Mouse (Mus musculus): ENCODE results near the gene Olfr645. TPM values are rescaled to one million over a fixed set of nuclear protein-coding genes. Genes with fewer than 3 reads are reported as not detected.

The Olfr645 gene
- not detected for total RNA-seq (2023)

GRCm38 (mm10) chr7:104085365-104085764 is at the start of gene Olfr645:
Gene Olfr645, minus strand, starts transcription at chr7:104085465.

GRCm38 (mm10) chr7:104129726-104130125 is 44.5 kb upstream of the Olfr645 start, which contains the start of gene Ubqln5:
Gene Ubqln5, minus strand, starts transcription at chr7:104129826.

DNA sequence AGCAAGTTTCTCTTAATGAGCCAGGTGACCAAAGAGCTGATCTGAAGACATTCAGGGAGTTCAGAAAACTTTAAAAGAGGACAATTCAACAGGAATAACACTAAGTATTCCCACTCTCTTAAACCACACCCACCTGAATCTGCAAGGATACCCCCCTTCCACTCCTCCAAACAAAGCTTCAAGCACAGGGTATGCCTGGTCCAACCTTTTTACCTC is 19.4 kb upstream of the Olfr645 start, which contains the start of gene Olfr646:
Gene Olfr646 (plus strand): TSS at position 117 of the 216 bp plus-strand sequence.

DNA sequence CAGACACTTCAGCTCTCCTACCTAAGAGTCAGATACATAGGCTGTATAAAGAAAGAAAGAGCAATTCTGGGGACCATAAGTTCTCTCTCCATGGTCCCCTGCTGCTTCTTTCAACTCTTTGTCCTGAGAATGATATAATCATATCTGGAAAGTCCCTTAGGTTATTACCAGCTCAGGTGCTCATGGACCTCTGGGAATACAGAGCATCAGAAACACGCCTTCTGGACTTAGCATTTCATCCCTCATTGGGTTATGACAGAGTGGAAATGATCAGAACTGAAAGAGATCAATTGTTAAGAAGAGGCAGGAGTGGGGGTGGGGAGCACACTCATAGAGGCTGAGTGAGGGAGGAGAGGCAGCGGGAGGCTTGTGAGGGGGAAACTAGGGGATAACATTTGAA is 13.5 kb downstream of the Olfr645 start, which contains the start of gene Olfr644:
Gene Olfr644 (minus strand): TSS at position 101 of the 400 bp plus-strand sequence.

GRCm38 (mm10) chr7:104061345-104061744 is 23.9 kb downstream of the Olfr645 start, which contains the start of gene 4930516K23Rik:
Gene 4930516K23Rik, minus strand, starts transcription at chr7:104061445.

DNA sequence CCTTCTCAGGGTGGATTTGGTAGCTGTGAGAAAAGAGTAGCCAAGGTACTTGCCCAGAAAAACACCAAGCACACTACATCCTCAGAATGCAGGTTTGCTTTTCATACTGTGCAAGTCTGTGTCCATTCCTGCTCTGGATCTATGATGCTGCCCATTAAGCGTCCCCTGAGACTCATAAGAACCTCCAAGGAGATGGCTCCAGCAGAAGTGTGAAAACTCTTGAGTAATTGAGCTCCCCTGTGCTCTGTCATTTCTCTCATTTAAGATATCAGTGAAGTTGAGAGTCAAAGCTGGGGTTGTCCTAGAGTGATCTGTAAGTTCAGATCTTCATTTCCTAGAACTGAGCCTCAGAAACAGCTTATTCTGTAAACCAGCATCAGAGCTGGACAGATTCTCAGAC is 32.7 kb downstream of the Olfr645 start, which contains the start of gene Olfr642:
Gene Olfr642 (minus strand): TSS at position 101 of the 400 bp plus-strand sequence.

GRCm38 (mm10) chr7:104035145-104035544 is 50.1 kb downstream of the Olfr645 start, which contains the start of gene Olfr641:
Gene Olfr641, plus strand, starts transcription at chr7:104035445.

Other genes with a start within 250 kb of the Olfr645 start
- gene Hbb-bh2, start 244.9 kb downstream of the Olfr645 start, total RNA-seq (2023) = not detected
- gene Hbb-bh1, start 242.3 kb downstream of the Olfr645 start, total RNA-seq (2023) = not detected
- not detected for gene Hbb-y, start 232.2 kb downstream of the Olfr645 start, total RNA-seq (2023)
- not detected for gene Olfr66, start 199.2 kb downstream of the Olfr645 start, total RNA-seq (2023)
- not detected for gene Olfr64, start 191.0 kb downstream of the Olfr645 start, total RNA-seq (2023)
- not detected for gene Olfr65, start 182.0 kb downstream of the Olfr645 start, total RNA-seq (2023)
- not detected for gene Olfr631, start 156.6 kb downstream of the Olfr645 start, total RNA-seq (2023)
- gene Olfr632, start 151.1 kb downstream of the Olfr645 start, total RNA-seq (2023) = not detected
- not detected for gene Olfr633, start 141.0 kb downstream of the Olfr645 start, total RNA-seq (2023)
- not detected for gene Olfr635, start 114.3 kb downstream of the Olfr645 start, total RNA-seq (2023)
- not detected for gene Olfr638, start 86.7 kb downstream of the Olfr645 start, total RNA-seq (2023)
- gene Olfr639, start 68.2 kb downstream of the Olfr645 start, total RNA-seq (2023) = not detected
- gene Olfr640, start 59.9 kb downstream of the Olfr645 start, total RNA-seq (2023) = not detected
- not detected for gene Olfr641, start 50.0 kb downstream of the Olfr645 start, total RNA-seq (2023)
- not detected for gene Olfr642, start 32.8 kb downstream of the Olfr645 start, total RNA-seq (2023)
- not detected for gene 4930516K23Rik, start 24.0 kb downstream of the Olfr645 start, total RNA-seq (2023)
- gene Olfr644, start 13.6 kb downstream of the Olfr645 start, total RNA-seq (2023) = not detected
- not detected for gene Olfr646, start 19.4 kb upstream of the Olfr645 start, total RNA-seq (2023)
- not detected for gene Ubqln5, start 44.4 kb upstream of the Olfr645 start, total RNA-seq (2023)
- gene Olfr643, start 51.9 kb upstream of the Olfr645 start, total RNA-seq (2023) = not detected
- not detected for gene Ubqln3, start 57.8 kb upstream of the Olfr645 start, total RNA-seq (2023)
- not detected for gene Ubqlnl, start 65.1 kb upstream of the Olfr645 start, total RNA-seq (2023)
- not detected for gene Olfm5, start 79.4 kb upstream of the Olfr645 start, total RNA-seq (2023)
- not detected for gene Olfr648, start 97.9 kb upstream of the Olfr645 start, total RNA-seq (2023)
- not detected for gene Olfr649, start 110.5 kb upstream of the Olfr645 start, total RNA-seq (2023)
- gene Trim6, start 133.3 kb upstream of the Olfr645 start, total RNA-seq (2023) = under 1 TPM; 0.39 to 0.70 TPM
- 10 to 100 TPM; 67.2 to 84.3 TPM for gene Trim34a, start 159.0 kb upstream of the Olfr645 start, total RNA-seq (2023)
- gene Trim5, start 202.6 kb upstream of the Olfr645 start, total RNA-seq (2023) = 10 to 100 TPM; 30.7 to 37.6 TPM
- 100 to 1,000 TPM; 121 to 151 TPM for gene Trim12a, start 230.0 kb upstream of the Olfr645 start, total RNA-seq (2023)
- gene Trim34b, start 244.0 kb upstream of the Olfr645 start, total RNA-seq (2023) = 1 to 10 TPM; 3.5 to 4.3 TPM